Mouse (Mus musculus) adrenal gland, adult 2 months (tissue): ENCODE data around the gene Prim1. TPM values are rescaled to one million over a fixed set of nuclear protein-coding genes. Genes with fewer than 3 reads are reported as not detected.
"Not testable (repeated sequence)": the region's sequence is repeated elsewhere in the genome, so short reads cannot be mapped to it uniquely, and the experiment has no call there.

Experiments
- DNase-seq: peaks from one replicate; pipeline ENCODE4 v3.0.0; 2021
- polyA plus RNA-seq: library from polyadenylated mRNA; depleted of rRNA; stranded (reverse); fragments of >200 nt; gene quantifications from 2 replicates; pipeline ENCODE4 v1.2.3, GENCODE M21; 2012
- total RNA-seq, 2 experiments: library from RNA; stranded (reverse); gene quantifications; 2 replicates each; pipeline ENCODE4 v1.2.3; 2021

The Prim1 gene
- total and polyA plus RNA-seq, 3 experiments, result 0.26 to 4.4 (median 2.3) TPM

GRCm38 (mm10) chr10:128037921-128038320, 23.0 kb downstream of the Prim1 start:
- no peak for DNase-seq

GRCm38 (mm10) chr10:128039167-128039566, 24.2 kb downstream of the Prim1 start:
- DNase-seq, result no peak

- DNase-seq, result no peak
These were observed 24.9 kb downstream of the Prim1 start for GRCm38 (mm10) chr10:128039858-128040257.

- DNase-seq, result no peak
These were observed 25.3 kb downstream of the Prim1 start for GRCm38 (mm10) chr10:128040293-128040692.

- no peak for DNase-seq
These were observed 26.7 kb downstream of the Prim1 start for GRCm38 (mm10) chr10:128041636-128042035.

GRCm38 (mm10) chr10:128042466-128042865, 27.5 kb downstream of the Prim1 start:
- DNase-seq, result no peak

- no peak for DNase-seq
These were observed 28.3 kb downstream of the Prim1 start for GRCm38 (mm10) chr10:128043041-128043835.

GRCm38 (mm10) chr10:128048157-128048556, 33.2 kb downstream of the Prim1 start:
- no peak for DNase-seq

- DNase-seq, result no peak
These were observed 34.8 kb downstream of the Prim1 start for GRCm38 (mm10) chr10:128049741-128050140.

- DNase-seq, result no peak
These were observed 35.4 kb downstream of the Prim1 start for GRCm38 (mm10) chr10:128050355-128050754.

GRCm38 (mm10) chr10:128051589-128051988, 36.6 kb downstream of the Prim1 start:
- no peak for DNase-seq

- not testable (repeated sequence) for DNase-seq
These were observed 37.2 kb downstream of the Prim1 start for GRCm38 (mm10) chr10:128052136-128052535.

- DNase-seq, result no peak
These were observed 38.0 kb downstream of the Prim1 start for GRCm38 (mm10) chr10:128053001-128053400.

GRCm38 (mm10) chr10:128058184-128058583, 43.2 kb downstream of the Prim1 start:
- DNase-seq, result no peak

- DNase-seq, result peak; percentile 98
These were observed 43.7 kb downstream of the Prim1 start, which contains the start of gene Ptges3 for GRCm38 (mm10) chr10:128058601-128059151. Ptges3 (plus strand) TSS chr10:128058954.

- peak; percentile 74 for DNase-seq
These were observed 44.4 kb downstream of the Prim1 start for GRCm38 (mm10) chr10:128059207-128059981.

GRCm38 (mm10) chr10:128061109-128061508, 46.1 kb downstream of the Prim1 start:
- DNase-seq, result no peak

- no peak for DNase-seq
These were observed 47.4 kb downstream of the Prim1 start for GRCm38 (mm10) chr10:128062221-128062989.

GRCm38 (mm10) chr10:128066072-128066471, 51.1 kb downstream of the Prim1 start:
- DNase-seq, result no peak

GRCm38 (mm10) chr10:128069201-128069600, 54.2 kb downstream of the Prim1 start:
- DNase-seq, result no peak

- not testable (repeated sequence) for DNase-seq
These were observed 55.5 kb downstream of the Prim1 start for GRCm38 (mm10) chr10:128070432-128070831.

- DNase-seq, result not testable (repeated sequence)
These were observed 63.3 kb downstream of the Prim1 start for GRCm38 (mm10) chr10:128078269-128078668.
